Mouse (Mus musculus) megakaryocyte progenitor cell, adult 5-6 weeks (primary cell): Measurements from ENCODE around the gene Ncln. TPM values are rescaled to one million over a fixed set of nuclear protein-coding genes. Genes with fewer than 3 reads are reported as not detected.

Source experiments
- ATAC-seq: replicated peaks from 2 replicates; pipeline ENCODE4 v1.8.0; 2016; ENCODE audit warnings: mild to moderate bottlenecking, moderate TSS enrichment, inconsistent platforms; ENCODE audit not compliant: poor library complexity
- total RNA-seq, 2 experiments: library from RNA; stranded (forward) in 1 of 2; stranded (reverse) in 1 of 2; fragments of 157-497, 149-512 nt in 1 of 2; fragments of 200-1000 nt in 1 of 2; gene quantifications; 2 replicates each; pipeline versions ENCODE4 v1.2.3 to v1.2.4; 2015 to 2017

Ncln gene
- total RNA-seq, 2 experiments from 2014 or later = 81.2 to 85.6 TPM

DNA sequence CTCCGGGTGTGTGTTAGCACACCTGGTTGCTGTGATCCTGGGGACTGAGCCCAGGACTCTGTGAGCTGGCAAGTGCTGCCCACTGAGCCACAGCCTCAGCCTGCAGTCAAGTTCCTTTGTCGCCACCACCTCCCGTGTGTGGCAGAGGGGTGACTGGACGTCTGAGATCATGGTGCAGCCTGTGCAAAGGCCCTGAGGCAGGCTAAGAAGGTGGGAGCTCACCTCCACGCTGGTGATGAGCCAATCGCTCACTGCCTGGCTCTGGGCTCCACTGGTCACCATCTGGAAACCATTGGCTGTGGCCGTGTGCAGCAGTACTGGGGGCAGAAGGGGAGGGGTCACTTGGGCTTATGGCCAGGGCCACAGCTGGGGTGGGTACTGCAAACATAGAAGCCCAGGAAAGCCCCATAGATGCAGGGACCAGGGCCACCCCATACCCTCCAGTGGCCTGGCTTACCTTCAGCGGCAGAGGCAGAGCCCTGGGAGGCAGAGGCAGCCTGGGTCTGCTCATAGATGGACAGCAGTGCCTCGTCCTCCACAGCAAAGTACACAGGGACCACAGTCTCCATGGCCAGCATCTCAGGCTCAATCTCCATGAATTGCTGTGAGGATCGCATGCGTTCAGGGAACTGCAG lies 3.5 kb downstream of the Ncln start:
- no peak for ATAC-seq

DNA sequence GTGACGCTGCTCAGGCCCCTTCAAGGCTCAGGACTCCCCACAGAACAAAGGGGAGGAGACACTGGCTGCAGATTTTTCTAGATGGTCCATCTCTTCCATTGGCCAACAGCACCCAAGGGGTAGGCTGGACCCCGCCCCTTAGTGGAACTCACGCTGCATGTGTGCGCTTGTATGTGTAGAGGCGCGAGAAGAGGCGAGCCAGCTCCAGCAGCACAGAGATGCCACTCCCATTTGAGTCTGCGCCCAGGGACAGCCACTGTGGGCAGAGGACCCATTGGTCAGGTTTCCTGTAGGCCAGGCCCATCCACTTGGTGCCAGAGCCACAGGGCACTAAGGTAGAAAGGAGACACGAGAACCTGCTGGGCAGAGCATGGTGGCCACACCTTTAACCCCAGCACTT lies 5.2 kb downstream of the Ncln start:
- no peak for ATAC-seq

DNA sequence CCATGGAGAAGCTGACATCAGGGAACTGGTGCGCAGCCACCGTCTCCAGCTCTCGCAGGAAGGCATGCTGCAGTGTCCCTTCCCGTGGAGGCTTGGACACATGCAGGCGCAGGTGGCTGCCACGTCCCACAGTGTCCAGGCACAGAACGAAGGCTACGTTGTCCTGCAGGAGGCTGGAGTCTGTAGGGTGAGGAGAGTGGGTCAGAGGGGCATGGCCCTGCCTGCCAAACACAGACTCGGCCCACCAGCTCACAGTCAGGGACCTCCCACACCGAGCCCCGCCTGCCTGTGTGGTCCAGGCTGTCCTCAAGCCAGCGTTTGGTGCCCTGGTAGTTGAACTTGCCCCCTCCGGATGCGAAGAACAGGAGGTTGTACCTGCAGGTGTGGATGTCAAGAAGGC lies 6.3 kb downstream of the Ncln start:
- no peak for ATAC-seq

DNA sequence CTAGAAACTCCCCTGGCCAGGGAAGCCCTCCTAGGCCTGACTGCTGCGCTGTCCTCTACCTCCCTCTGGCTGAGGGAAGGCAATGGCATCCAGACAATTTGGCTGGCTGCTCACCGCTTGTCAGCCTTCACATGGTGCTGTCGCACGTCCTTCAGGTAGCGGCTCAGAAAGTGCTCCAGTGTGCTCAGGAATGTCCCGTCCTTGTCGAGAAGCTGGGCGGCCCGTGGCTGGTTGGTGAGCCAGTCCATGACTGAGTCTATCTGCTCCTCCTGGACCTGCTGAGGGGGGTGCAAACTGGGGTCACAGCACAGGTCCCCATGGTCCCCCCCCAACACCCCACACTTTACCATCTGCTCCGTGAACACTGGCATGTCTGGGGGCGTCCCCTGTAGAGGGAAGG lies 8.1 kb downstream of the Ncln start:
- ATAC-seq = no peak

DNA sequence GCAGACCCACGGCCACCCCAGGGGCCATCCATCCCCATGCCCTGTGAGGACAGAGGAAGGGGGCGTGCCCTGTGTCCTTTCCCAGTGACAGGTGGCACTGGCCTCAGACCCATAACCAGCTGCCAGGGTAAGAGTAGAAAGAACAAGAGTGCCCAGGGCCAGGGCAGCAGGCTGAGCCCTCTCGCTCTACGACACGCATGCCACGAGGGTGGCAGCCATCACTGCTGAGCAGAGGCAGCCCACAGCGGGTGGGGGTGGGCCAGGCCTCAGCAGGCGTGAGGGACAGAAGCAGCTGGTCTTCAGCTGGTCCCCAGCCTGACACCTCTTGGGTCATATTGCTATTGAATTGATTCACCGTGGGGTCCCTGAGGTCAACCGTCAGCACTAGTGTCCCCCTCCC lies 9.7 kb downstream of the Ncln start:
- no peak for ATAC-seq

DNA sequence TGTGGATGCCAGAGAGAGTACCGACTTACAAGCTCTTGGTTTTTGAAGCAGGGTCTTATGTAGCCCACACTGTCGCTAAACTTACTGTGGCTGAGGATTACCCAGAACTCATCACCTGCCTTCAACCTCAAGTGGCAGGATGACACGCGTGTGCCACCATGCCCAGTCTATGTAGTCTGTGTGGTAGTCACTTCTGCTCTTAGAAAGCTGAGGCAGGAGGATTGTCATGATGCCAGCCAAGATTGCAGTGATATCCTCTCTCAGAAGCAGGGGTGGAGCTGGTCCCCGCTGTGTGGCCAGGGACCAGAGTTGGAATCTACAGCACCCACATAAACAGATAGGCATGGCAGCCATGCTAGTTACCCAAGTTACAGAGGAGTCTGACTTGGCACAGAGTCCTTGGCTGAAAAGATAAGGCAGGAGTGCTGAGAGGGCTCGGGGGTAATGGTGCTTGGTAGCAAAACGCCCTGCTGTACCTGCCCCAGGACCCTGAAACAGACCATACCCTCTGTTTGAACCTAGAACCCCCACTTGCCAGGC lies 10.6 kb downstream of the Ncln start:
- peak; percentile 48 for ATAC-seq

DNA sequence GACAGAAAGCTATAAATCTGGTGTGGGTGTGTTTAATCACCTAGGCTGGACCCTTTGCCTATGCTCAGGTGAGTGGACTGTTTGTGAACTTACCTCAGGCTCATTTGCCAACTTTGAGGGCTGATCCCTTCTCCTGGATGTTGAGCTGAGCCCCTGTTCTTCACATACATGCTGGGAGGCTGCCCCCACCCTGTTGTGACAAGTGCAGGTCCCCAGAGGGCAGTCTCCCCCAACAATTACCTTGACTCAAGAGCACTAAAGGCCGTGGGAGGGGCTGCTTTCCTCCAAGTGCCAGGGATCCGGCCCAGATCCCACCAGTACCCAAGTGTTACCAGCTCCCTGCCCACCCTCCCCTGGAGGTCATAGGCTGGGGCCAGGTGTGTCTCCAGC lies 11.1 kb downstream of the Ncln start:
- ATAC-seq = peak; percentile 26

DNA sequence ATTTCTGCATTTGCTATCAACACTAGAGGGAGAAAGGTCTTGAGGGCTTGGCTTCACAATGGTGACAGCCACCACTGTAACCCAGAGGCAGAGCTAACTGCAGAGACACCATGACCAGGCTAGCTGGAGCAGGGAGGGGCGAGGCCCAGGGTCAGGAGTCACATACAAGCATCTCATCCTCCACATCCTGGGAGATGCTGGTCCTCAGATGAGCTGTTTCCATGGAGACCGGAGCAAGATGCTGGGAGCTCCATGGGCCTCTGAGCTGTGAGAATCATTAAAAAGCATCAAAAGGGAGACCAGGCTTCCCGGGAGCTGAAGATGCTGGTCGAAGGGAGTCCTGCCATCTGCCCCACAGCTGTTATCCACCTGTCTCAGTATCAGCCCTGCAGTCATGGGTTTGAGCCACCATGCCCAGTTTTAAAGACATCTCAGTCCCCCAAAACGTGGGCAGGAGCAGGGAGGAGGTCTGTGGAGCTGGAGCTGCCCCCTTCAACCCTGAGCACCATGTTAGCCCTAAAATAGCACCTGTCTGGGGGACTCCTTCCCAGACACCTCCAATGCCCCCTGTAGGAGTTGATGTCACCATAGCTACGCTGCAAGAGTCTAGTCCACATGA lies 11.6 kb downstream of the Ncln start:
- ATAC-seq = no peak; the same call in 1 of the 2 replicates

DNA sequence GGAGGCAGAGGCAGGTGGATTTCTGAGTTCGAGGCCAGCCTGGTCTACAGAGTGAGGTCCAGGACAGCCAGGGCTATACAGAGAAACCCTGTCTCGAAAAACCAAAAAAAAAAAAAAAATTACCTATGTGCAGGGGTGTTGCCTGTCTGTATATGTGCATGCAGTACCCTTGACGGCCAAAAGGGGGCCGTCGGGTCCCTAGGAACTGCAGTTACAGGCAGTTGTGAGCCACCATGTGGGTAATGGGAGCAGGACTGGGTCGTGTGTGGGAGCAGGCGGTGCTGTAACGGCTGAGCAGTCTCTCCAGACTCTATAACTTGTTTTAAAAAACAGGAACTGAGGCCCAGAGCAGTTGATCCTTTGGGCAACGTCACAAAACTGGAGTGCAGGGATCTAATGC lies 12.2 kb downstream of the Ncln start:
- peak; percentile 58 for ATAC-seq

DNA sequence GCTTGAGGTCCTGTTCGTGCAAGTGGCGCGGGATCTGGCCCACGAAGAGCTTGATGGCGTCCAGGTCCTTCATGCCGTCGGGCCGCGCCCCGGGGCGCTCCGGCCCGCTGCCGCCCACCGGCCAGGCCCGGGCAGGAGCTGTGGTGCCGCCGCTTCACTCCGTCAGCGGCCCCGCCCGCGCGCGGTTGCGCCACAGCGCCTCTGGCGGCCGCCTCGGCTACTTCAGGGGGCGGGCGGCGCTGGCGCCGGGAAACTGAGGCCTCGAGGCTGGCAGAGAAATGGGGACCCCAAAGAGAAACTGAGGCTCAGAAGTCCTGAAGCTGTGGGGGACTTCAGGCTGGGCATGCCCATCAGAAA lies 13.7 kb downstream of the Ncln start, which contains the start of gene Celf5:
Gene Celf5, minus strand, starts transcription at position 177 of the 357 bp plus-strand sequence.
- peak; percentile 52 for ATAC-seq

DNA sequence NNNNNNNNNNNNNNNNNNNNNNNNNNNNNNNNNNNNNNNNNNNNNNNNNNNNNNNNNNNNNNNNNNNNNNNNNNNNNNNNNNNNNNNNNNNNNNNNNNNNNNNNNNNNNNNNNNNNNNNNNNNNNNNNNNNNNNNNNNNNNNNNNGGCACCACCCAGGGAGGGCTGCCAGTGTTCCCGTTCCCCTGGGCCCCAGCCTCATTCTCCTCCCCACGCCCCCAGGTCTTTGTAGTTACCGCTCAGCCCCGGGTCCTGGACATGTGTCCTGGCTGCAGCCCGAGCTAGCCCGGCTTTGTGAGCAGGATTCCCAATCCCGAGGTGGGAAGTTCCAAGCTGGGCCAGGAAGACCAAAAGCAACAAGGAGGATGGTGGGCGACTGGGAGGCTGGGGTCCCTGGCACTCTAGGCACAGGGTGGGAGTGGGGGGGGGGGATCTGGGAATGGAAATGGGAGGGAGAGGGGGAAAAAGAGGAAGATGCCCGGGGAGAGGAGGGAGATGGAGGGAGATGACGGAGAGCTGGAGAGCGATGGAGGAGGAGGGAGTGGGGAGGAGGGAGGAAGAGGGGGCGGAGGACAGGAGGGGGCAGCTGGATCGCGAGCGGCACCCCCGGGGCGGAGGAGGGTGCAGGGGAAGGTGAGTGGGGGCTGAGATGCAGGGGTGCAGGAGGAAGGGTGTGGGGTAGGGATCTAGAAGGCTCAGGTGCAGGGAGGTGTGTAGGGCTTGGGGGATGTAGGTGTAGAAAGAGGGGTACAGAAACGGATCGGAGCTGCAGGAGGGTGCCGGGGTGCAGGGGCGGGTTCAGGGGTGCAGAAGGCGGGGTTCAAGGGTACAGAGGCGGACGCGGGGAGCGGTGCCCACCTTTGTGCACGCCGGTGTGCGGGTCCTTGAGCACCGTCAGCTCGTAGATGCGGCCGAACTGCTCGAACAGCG lies 14.3 kb downstream of the Ncln start:
- no peak for ATAC-seq

DNA sequence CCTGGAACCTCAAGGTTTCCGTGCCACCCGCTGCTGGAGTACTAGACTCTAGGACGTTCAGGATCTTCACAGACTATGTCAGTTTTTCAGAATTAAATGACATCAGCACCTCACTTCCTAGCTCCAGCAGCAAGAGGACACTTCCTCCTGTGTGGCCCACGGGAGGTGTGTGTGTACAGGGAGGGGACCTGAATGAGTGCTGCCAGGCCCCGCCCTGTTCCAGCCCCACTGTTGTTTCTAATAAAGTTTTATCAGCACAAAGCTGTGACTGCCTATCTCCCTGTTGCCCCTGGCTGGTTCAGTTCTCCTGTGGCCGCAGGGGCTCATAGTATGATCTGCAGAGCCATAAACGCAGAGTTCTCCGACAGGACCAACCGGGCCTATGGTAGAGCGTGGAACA lies 21.7 kb downstream of the Ncln start:
- peak; percentile 27; the same call in 1 of the 2 replicates for ATAC-seq

DNA sequence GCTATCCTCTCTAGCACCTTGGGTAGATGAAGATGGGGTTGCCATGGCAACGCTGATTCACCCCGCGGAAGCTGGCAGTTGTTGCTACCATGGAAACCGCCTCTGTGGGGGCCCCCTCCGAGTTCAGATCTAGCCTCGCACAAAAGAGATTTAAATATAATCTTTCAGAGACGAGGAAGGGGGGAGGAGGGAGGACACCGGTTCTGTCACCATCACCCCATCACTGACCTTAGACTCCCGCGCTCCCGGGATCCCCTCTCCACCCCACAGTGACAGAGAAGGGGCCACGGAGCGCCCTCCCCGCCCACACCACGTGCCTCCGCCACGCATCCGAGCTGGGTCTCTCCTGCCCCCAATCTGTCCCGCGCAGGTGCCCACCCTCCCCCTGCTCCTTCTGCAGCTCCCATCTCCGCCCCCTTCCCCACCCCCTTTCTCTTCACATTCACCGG lies 23.2 kb downstream of the Ncln start:
- no peak for ATAC-seq

DNA sequence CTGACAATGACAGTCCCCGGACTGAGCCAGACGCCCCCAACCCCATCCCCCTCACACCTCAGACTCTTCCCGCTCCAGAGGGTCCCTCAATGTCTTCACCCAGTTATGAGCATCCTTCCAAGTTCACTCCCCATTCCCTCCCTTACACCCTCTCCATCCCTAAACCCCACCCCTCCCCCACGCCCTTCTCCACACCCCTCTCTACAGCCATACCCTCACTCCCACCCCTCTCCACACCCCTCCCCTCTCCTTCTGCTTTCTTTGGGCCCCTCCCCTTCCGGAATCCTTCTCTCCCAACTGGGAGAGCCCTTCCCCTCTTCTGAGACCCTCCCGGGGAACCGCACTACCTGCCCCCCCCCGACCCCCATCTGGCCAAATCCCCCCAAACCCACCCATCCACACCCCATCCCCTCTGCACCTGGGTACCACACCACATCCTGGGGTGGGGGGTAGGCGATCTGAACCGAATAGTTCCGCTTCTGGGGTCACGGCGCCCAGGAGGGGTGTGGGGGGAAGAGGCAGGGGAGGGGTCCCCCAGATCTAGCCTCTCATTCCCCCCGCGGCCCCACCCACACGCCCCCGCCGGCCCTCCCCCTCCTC lies 23.7 kb downstream of the Ncln start:
- no peak for ATAC-seq

DNA sequence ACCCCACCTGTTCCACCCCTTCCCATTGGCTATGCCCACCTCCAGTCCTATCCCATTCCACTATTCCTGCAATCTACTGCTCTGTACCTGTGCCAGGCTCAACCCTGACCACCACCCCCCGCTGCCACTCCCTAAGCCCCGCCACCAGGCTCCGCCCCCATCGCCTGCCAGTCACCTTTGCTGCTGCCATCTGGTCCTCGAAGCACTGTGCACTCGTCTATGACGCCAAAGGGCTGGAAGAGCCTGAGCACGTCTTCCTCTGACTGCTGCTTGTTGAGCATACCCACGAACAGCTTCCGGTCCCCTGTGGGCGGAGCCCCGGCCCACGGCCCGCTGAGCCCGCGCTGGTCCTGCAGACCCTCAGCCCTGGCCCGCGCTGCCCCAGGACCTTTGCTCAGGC lies 25.7 kb downstream of the Ncln start:
- no peak for ATAC-seq

DNA sequence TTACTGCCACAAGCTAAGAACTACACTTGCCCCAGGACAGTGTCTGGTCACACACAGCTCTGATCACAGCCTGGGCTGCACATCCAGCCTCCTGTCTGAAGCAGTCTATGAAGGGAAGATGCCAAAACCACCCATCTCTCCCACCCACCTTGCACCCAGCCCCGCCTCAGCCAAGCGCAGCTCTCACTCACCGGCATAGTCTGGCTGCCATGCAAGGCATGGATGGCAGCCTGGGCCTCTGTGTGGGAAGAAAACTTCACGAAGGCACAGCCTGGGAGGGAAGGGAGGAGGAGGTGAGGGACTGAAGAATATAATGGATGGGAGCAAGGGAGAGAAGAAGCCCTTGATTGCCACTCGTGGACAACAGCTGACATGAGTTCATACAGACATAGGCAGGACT lies 26.9 kb downstream of the Ncln start:
- no peak for ATAC-seq

DNA sequence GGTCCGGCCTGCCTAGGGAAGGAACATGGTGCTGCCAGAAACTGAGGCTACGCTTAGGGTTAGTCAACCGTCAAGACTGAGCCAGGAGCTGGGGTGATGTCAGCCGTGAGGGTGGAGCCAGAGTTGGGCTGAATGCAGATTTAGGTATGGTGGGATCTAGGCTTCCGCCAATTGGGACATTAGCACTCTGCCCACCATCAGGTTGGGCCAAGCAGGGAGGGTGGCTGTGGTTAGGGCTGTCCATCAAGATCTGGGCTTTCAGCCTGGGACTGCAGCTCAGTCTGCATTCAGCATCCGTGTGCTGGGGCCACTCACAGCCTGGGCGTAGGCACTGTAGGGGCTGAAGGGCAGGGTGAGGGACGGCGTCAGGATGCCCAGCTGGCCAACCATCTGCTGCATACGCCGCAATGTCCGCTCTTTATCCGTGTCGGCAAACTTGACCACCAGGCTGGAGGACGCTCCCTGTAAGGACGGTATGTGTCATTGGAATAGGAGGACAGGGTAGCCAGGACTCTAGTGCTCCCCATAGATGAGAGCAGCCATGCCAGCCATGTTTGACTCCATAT lies 28.4 kb downstream of the Ncln start:
- no peak for ATAC-seq

DNA sequence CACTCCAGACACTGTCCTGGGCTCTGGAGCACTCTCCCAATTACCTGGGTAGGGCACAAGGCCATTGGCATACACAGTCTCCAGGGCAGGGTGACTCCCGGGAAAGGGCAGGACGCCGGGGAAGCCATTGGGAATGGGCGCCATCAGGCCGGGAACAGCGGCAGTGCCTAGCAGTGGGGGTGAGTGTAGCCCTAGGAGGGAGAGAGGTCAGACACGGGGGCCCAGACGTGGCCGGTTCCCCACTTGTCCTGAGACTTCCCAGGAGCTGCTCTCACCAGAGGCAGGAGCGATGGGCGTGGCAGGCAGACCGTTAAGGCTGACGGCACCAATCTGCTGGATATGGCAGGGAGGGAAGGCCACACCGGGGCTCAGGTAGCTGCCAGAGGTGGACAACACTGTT lies 29.3 kb downstream of the Ncln start:
- no peak for ATAC-seq

DNA sequence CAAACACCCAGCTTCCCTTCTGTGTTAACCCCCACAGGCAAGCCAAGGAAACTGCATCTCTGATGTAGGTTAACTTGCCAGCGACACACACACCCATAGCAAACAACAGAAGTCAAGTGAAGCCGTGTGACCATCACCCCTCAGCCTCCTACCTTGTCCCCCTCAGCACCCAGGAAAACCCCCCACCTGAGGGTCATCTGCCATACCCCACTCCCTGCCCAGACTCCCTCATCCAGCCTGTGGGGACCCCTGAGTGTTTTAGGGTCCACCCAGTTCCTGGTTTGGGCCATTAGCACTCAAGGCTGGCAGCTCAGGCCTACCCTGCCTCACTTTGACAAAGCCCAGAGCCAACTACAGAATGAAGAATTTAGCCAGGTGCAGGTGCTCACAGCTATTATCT lies 30.1 kb downstream of the Ncln start:
- ATAC-seq = no peak

DNA sequence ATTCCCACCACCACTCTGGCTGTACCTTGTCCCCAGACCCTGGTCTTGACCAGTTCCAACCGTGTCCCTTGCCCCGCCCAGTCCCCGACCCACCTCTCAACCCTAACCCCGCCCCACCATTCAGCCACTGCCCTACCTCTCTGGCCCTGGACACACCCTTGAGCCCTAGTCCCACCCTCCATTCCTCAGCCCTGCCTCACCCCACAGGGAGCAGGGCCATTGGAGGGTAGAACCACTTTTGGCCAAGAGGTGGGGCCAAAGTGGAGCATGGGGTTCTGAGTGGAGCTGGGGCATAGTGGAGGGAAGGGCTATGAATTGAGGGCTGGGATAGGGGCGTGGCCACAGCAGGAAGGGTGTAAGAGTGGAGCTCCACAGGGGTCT lies 30.9 kb downstream of the Ncln start:
- ATAC-seq = peak; percentile 32
